Mouse (Mus musculus): ENCODE measurements around the gene Ccdc3.

DNA sequence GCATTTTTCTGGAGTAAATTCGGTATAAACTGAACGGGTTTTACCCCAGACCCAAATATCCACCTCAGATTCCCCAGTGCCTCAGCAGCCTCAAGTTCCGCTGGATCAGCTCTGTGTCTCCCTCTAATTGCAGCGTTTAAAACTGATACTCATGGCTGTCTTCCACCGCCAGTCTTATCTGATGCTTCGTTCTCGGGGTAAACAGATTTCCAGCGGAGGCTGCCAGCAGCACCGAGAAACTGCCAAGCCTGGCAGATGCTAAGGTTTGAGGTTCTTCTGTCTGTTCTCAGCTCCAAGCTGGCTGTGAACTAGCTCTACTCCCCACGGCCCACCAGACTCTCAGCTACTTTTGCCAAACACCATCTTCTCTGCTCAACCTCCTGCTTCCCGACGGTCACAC, 112.4 kb downstream of the Ccdc3 start:
- TF ChIP-seq CTCF (IDR thresholded peaks at IDR 0.05; ENCODE audit: low read depth, low read length) (no peak), POLR2A (IDR thresholded peaks at IDR 0.05; ENCODE audit: borderline replicate concordance, low read depth, low read length) (no peak)

Data from bone marrow macrophage, adult 2 months (primary cell).